Mouse (Mus musculus) right cerebral cortex, adult 2 months (tissue): Measurements from ENCODE around the gene Sash1.
"Not testable (repeated sequence)": the region's sequence is repeated elsewhere in the genome, so short reads cannot be mapped to it uniquely, and the experiment has no call there.

Experiments
- DNase-seq, 2 experiments: peaks; one replicate each; pipeline ENCODE4 v3.0.0; 2021 to 2022; ENCODE audit warnings: low spot score in 2 of 2

The Sash1 gene

GRCm38 (mm10) chr10:8756604-8757354 lies 129.1 kb downstream of the Sash1 start:
- DNase-seq, result no peak

- DNase-seq, result no peak
Observed at GRCm38 (mm10) chr10:8753377-8753776, 132.5 kb downstream of the Sash1 start.

- DNase-seq, result peak in 1 of 2 experiments; percentile 18
Observed at GRCm38 (mm10) chr10:8752436-8752835, 133.4 kb downstream of the Sash1 start.

GRCm38 (mm10) chr10:8749537-8749936 lies 136.3 kb downstream of the Sash1 start:
- no peak for DNase-seq

- no peak for DNase-seq
Observed at GRCm38 (mm10) chr10:8747450-8748212, 138.2 kb downstream of the Sash1 start.

GRCm38 (mm10) chr10:8746082-8746696 lies 139.7 kb downstream of the Sash1 start:
- DNase-seq, result no peak

- DNase-seq, result peak in 1 of 2 experiments; percentile 78
Observed at GRCm38 (mm10) chr10:8742872-8743271, 143.0 kb downstream of the Sash1 start.

DNA sequence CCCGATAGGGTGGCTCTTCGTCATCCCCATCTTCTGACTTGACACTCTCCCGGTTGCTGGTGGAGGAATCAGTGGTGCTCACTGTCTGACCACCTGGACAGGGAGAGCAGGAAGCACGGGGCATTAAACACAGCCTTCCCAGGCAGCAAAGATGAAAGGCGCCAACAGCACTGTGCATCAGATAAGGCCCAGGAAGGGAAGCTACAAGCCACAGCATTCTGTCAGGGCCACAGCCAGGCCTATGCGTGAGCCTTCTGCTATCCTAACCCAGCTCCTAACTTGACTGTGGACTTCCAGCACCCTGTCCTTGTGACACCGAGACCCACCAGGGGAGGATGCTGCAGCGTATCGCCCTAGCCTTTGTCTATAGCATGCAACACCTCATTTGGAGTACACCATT lies 144.4 kb downstream of the Sash1 start:
- no peak for DNase-seq

DNA sequence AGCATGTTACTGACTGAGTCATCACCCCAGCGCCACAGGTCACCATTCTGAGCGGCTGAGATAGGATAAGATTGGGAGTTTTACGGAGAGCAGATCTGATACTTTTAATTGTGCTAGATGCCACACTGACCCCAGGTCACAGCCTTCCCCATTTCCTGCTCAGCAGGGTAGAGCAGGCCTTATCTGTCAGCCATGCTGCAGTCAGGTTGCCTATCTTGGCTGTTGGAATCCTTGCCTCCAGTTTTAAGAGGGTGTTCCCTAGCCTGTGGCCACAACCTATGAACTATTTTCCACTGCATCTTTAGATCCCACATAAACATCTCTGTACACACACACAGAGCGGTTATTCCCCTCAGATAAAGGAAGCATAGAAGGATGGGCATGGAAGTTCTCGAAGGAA lies 145.1 kb downstream of the Sash1 start:
- no peak for DNase-seq

DNA sequence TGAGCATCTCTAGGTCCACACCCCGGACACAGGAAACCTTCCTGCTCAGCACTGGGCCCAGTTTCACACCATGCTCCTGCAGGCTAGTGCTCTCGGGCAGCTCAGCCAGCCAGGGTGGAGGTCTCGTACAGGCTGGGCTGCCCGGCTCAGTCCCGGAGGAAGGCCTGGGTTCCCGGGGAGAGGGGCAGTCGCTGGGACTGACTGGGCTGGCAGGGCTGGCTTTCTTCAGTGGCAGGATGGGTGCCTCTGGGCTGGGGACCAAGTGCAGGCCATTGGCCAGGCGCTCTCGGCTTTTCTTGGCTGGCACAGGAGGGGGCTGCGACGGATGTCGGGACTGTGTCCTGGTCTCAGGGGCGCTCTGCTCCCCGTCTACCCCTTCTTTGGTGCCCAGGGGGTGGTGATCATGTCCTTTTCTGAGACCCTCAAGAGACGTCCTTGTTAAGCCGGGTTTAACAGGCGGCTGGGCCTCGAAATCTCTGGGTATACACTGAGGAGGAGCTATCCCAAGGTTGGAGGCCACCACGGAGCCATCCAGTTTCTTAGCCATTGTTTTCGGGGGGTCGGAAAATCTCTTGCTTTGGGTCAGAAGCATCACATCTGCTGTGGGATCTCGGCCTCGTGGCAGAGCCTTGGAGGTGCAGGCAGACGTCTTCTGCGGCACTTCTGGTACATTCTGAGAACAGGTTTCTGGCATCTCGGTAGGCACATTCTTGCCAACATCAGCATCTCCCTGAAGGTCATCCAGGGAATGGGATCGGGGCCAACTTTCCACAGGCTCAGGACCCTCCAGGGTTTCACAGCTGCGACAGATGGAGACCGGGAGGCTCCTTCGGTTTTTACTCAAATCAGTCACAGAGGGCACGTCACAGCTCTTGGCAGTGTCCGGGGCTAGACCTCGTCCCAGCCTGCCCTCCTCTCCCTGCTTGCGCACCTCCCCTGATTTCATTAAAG lies 156.2 kb downstream of the Sash1 start:
- no peak for DNase-seq

DNA sequence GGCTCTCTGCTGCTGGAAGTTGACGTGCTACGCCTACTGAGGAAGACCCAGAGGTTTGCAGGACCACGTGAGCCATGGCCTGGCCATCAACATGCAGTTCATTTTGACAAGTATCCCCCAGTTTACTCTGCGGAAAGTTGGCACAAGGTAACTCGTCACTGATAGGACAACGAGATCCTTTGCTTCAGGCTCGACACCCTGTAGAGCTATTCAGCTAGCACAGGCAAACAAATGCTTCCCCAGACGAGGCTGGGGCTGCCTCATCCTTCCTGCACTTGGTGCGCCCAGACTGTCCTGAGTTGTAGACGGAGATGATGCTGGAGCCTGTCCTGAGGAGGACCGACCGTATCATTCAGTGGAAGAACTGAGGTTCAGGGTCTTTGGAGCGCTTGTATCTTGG lies 166.5 kb downstream of the Sash1 start:
- no peak for DNase-seq

GRCm38 (mm10) chr10:8718831-8719230 lies 167.0 kb downstream of the Sash1 start:
- no peak for DNase-seq

DNA sequence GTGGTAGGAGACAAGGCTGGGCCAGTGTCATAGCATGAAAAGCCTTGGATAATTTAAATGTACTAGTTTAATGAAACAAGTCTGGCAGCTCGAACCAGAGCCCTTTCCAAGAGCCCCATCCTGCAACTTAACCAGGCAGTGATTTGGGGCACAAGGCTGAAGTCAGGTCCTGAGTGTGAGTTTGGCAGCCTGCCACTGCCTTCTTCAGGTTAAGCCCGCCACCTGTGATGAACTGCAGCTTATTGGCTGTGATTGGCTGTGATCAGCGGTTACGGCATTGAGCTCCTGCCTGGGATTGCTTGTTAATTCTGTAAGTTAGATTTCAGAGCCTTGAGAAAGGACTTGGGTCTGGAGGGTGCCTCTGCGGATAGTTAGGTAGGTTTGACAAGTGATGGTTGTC lies 168.7 kb downstream of the Sash1 start:
- DNase-seq, result no peak

- peak; percentile 85 to 89 for DNase-seq
Observed at GRCm38 (mm10) chr10:8715679-8716284, 170.1 kb downstream of the Sash1 start.

DNA sequence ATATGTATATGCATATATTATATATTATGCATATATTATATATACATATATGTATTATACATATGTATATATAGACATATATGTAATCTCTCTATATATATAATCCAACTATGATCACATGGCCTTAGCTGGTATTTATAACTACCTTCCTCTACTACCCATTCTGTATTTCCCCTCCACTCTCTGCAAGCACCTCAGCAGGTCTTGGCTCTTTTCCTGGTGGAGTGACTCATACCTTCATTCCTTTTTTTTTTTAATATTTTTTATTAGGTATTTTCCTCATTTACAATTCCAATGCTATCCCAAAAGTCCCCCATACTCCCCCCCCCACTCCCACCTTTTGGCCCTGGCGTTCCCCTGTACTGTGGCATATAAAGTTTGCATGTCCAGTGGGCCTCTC lies 189.2 kb downstream of the Sash1 start:
- not testable (repeated sequence) for DNase-seq

DNA sequence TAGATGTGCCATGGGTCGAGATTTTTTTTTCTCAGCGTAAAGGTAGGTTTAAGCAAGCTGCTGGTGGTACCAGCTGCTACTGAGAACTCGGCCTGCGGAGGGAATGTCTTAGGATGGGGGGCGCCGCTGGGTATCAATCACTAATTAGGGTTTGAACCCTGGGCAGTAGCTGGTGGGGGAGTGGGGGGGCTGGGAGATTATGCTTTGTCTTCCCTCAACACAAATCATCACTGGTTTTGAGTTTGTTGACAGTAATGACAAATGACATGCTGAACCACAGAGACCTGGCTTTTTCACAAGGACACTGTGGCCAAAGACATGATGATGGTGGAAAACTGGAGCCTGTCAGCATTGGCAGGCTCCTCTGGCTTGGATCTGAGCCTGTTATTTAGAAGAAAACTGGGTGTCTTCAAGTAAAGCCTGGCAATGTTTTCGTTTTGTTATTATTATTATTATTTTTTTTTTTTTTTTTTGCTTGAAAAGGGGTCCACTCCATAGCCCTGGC lies 191.8 kb downstream of the Sash1 start:
- no peak for DNase-seq

DNA sequence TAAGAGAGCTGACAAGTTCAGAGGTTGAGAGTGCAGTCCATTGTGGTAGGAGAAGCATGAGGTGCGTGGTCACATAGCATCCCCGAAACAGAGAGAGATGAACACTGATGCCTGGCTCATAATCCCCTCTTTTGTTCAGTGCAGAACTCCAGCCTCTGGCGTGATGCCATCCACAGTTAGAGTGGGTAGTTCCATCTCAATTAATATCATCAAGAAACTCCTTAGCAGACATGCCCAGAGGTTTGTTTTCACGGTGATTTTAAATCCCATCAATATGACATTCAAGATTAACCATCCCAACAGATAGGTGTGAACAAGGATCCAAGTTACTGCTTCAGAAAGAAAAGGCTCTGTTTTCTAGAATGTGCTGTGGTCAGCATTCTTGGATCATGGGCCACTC lies 192.3 kb downstream of the Sash1 start:
- DNase-seq, result no peak

DNA sequence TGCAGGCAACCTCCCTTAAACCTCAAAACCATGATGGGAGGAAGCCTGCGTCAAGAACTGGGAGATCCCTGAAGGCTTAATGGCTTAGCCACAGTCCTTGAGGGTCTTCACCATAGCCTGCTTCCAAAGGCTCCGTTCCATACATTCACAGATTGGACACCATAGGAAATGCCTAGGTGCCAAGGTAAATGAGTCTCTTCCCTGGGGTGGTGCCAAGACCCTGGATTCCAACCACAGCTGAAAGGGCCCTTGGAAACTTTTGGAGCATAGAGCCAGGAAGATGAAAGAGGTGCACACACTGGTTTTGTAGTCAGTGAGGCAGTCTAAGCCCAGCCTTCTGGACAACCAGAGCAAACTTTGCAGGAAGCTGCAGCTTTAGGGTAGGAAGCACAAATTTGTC lies 193.3 kb downstream of the Sash1 start:
- no peak for DNase-seq

- DNase-seq, result no peak
Observed at GRCm38 (mm10) chr10:8686219-8686618, 199.7 kb downstream of the Sash1 start.

GRCm38 (mm10) chr10:8685269-8685668 lies 200.6 kb downstream of the Sash1 start:
- DNase-seq, result no peak

GRCm38 (mm10) chr10:8682900-8683299 lies 203.0 kb downstream of the Sash1 start:
- DNase-seq, result peak; percentile 52 to 66
